Mouse (Mus musculus): ENCODE measurements at regions not wholly inside any gene's neighbourhood (a gene's known extent, or its start where the extent isn't known, plus 50 kb on each side); places are given as distances from the start of the nearest gene placed in this dataset.

- TF ChIP-seq CTCF (IDR thresholded peaks at IDR 0.05; ENCODE audit: control insufficient read depth, insufficient read depth, insufficient replicate concordance, low read depth, low read length) (no peak), POLR2A (IDR thresholded peaks at IDR 0.05; ENCODE audit: control insufficient read depth, low read depth, low read length) (no peak)
These were observed 86.4 kb upstream of the Klf13 start for GRCm38 (mm10) chr7:64025155-64025554.

Data from testis, adult 2 months (tissue).